Mouse (Mus musculus) bone marrow, adult 2 months (tissue): Measurements from ENCODE around the gene Ar. TPM values are rescaled to one million over a fixed set of nuclear protein-coding genes. Genes with fewer than 3 reads are reported as not detected.

Experiments used
- H3K27ac ChIP-seq: fragments of 200-500 bp; 2 replicates; pipeline ENCODE4 v1.5.1; 2012; ENCODE audit warnings: low read depth, mild to moderate bottlenecking, control low read depth, inconsistent platforms, low read length; ENCODE audit not compliant: control insufficient read depth, poor library complexity, insufficient read depth
- H3K4me1 ChIP-seq: fragments of 200-500 bp; 2 replicates; pipeline ENCODE4 v1.6.1; 2011; ENCODE audit warnings: low read length; ENCODE audit not compliant: control insufficient read depth, insufficient read depth
- H3K4me3 ChIP-seq: fragments of 200-500 bp; replicated peaks from 2 replicates; pipeline ENCODE3; 2011; ENCODE audit warnings: mild to moderate bottlenecking, low read depth, low read length, control low read depth; ENCODE audit not compliant: control insufficient read depth
- CTCF ChIP-seq: fragments of 200-500 bp; IDR thresholded peaks from 2 replicates; pipeline ENCODE4 v1.5.1; 2011; ENCODE audit warnings: low read length, control low read depth; ENCODE audit not compliant: control insufficient read depth, insufficient read depth
- POLR2A ChIP-seq: fragments of 200-500 bp; IDR thresholded peaks from 2 replicates; pipeline ENCODE4 v1.6.1; 2011; ENCODE audit warnings: low read depth, mild to moderate bottlenecking, control low read depth, low read length, borderline replicate concordance; ENCODE audit not compliant: control insufficient read depth
- WGBS: fragments of 180-500 bp; shearing (Covaris S2); methylation state at CpG from one replicate; pipeline ENCODE4 v1.1.7; 2018; 5-methylcytosine and 5-hydroxymethylcytosine counted together
- polyA plus RNA-seq: library from polyadenylated mRNA; stranded (reverse); fragments of >200 nt; gene quantifications from 2 replicates; pipeline ENCODE4 v1.2.4, GENCODE M21; 2011; ENCODE audit warnings: low replicate concordance; ENCODE audit not compliant: missing spikeins, insufficient read depth, insufficient read length

Gene Ar
- polyA plus RNA-seq, 1 experiment, result 0.80 TPM

- no peak overlapping the region for H3K27ac ChIP-seq
- H3K4me3 ChIP-seq, result no peak overlapping the region
- TF ChIP-seq CTCF (no peak), POLR2A (no peak)
- H3K4me1 ChIP-seq, result no peaks in the 10 kb centered on the region
- WGBS, result 70% methylated on average over 2 of the region's 2 CpGs
Observed at GRCm38 (mm10) chrX:98245108-98245507, 96.5 kb downstream of the Ar start.

- Histone ChIP-seq H3K4me3 (no peak overlapping the region), H3K27ac (no peak overlapping the region), H3K4me1 (no peaks in the 10 kb centered on the region)
- WGBS, result 72% methylated on average over 4 of the region's 4 CpGs
- no peak for TF ChIP-seq POLR2A
Observed at GRCm38 (mm10) chrX:98248363-98248762, 99.8 kb downstream of the Ar start.

GRCm38 (mm10) chrX:98259620-98260019 is 111.1 kb downstream of the Ar start:
- WGBS, result 37% methylated on average over 2 of the region's 2 CpGs
- TF ChIP-seq POLR2A (no peak), CTCF (no peak)
- no peak overlapping the region for H3K4me3 ChIP-seq

GRCm38 (mm10) chrX:98265755-98266154 is 117.2 kb downstream of the Ar start:
- TF ChIP-seq POLR2A, result no peak
- TF ChIP-seq CTCF, result no peak
- 75% methylated on average over 2 of the region's 2 CpGs for WGBS
- H3K27ac ChIP-seq, result no peak overlapping the region
- no peaks in the 10 kb centered on the region for H3K4me1 ChIP-seq
- H3K4me3 ChIP-seq, result no peak overlapping the region

More at GRCm38 (mm10) chrX:98259620-98260019, 111.1 kb downstream of the Ar start:
- Histone ChIP-seq H3K27ac (no peak overlapping the region), H3K4me1 (no peaks in the 10 kb centered on the region)

GRCm38 (mm10) chrX:98271361-98271760 is 122.8 kb downstream of the Ar start:
- Histone ChIP-seq H3K27ac (no peak overlapping the region), H3K4me1 (no peaks in the 10 kb centered on the region), H3K4me3 (no peak overlapping the region)
- TF ChIP-seq POLR2A (no peak), CTCF (no peak)

- 0% methylated on average over 1 of the region's 1 CpGs for WGBS
- no peaks in the 10 kb centered on the region for H3K4me1 ChIP-seq
- no peak overlapping the region for H3K27ac ChIP-seq
- H3K4me3 ChIP-seq, result no peak overlapping the region
- TF ChIP-seq CTCF (no peak), POLR2A (no peak)
Observed at GRCm38 (mm10) chrX:98291763-98292162, 143.2 kb downstream of the Ar start.

- Histone ChIP-seq H3K4me3 (no peak overlapping the region), H3K4me1 (no peaks in the 10 kb centered on the region; the same call in 1 of the 2 replicates), H3K27ac (no peak overlapping the region)
- WGBS, result 77% methylated on average over 4 of the region's 4 CpGs
- TF ChIP-seq POLR2A (no peak), CTCF (no peak)
Observed at GRCm38 (mm10) chrX:98300685-98301084, 152.1 kb downstream of the Ar start.

- H3K4me3 ChIP-seq, result no peak overlapping the region
- TF ChIP-seq POLR2A (no peak), CTCF (no peak)
- H3K27ac ChIP-seq, result no peak overlapping the region
- WGBS, result 57% methylated on average over 2 of the region's 2 CpGs
- no peaks in the 10 kb centered on the region; the same call in 1 of the 2 replicates for H3K4me1 ChIP-seq
Observed at GRCm38 (mm10) chrX:98301924-98302323, 153.4 kb downstream of the Ar start.

GRCm38 (mm10) chrX:98315961-98316360 is 167.4 kb downstream of the Ar start:
- WGBS, result 66% methylated on average over 3 of the region's 3 CpGs
- no peak overlapping the region for H3K27ac ChIP-seq
- TF ChIP-seq CTCF (no peak), POLR2A (no peak)
- H3K4me3 ChIP-seq, result no peak overlapping the region
- H3K4me1 ChIP-seq, result no peaks in the 10 kb centered on the region

GRCm38 (mm10) chrX:98317483-98317882 is 168.9 kb downstream of the Ar start:
- Histone ChIP-seq H3K27ac (no peak overlapping the region), H3K4me3 (no peak overlapping the region), H3K4me1 (no peaks in the 10 kb centered on the region)
- TF ChIP-seq POLR2A, result no peak
- no peak for TF ChIP-seq CTCF
